Mouse (Mus musculus) heart, embryonic 15.5 days (tissue): Measurements from ENCODE around the gene Prr12. TPM values are rescaled to one million over a fixed set of nuclear protein-coding genes. Genes with fewer than 3 reads are reported as not detected.
"Not testable (repeated sequence)": the region's sequence is repeated elsewhere in the genome, so short reads cannot be mapped to it uniquely, and the experiment has no call there.

Experiments used
- ATAC-seq: fragments of 200-750 bp; cut with Nextera tagmentation; replicated peaks from 2 replicates; pipeline ENCODE4 v1.8.0; 2017; ENCODE audit warnings: low read depth, moderate TSS enrichment; ENCODE audit not compliant: insufficient number of reproducible peaks, insufficient read depth, low FRiP score
- H3K27ac ChIP-seq: fragments of 300-500 bp; sonication (generic); 2 replicates; pipeline ENCODE4 v1.5.1; 2015; ENCODE audit warnings: mild to moderate bottlenecking, inconsistent platforms
- H3K27me3 ChIP-seq: fragments of 300-500 bp; sonication (generic); 2 replicates; pipeline ENCODE4 v1.6.1; 2015; ENCODE audit warnings: inconsistent platforms
- H3K36me3 ChIP-seq: fragments of 300-500 bp; sonication (generic); 2 replicates; pipeline ENCODE4 v1.6.1; 2015; ENCODE audit warnings: mild to moderate bottlenecking, inconsistent platforms
- H3K4me1 ChIP-seq: fragments of 300-500 bp; sonication (generic); replicated peaks from 2 replicates; pipeline ENCODE4 v1.6.1; 2015; ENCODE audit warnings: inconsistent platforms
- H3K4me2 ChIP-seq: fragments of 300-500 bp; sonication (generic); 2 replicates; pipeline ENCODE4 v1.6.1; 2015; ENCODE audit warnings: inconsistent platforms, mild to moderate bottlenecking, moderate library complexity
- H3K4me3 ChIP-seq: fragments of 300-500 bp; sonication (generic); 2 replicates; pipeline ENCODE4 v1.5.1; 2015; ENCODE audit warnings: mild to moderate bottlenecking, inconsistent platforms
- H3K9ac ChIP-seq: fragments of 300-500 bp; sonication (generic); 2 replicates; pipeline ENCODE4 v1.6.1; 2015; ENCODE audit warnings: mild to moderate bottlenecking, inconsistent platforms
- H3K9me3 ChIP-seq: fragments of 300-500 bp; sonication (generic); replicated peaks from 2 replicates; pipeline ENCODE4 v1.6.1; 2016; ENCODE audit warnings: inconsistent platforms
- WGBS: fragments of 180-500 bp; shearing (Covaris S2); methylation state at CpG from one replicate; pipeline ENCODE4 v1.1.7; 2015; ENCODE audit warnings: mixed read lengths; 5-methylcytosine and 5-hydroxymethylcytosine counted together
- polyA plus RNA-seq: library from polyadenylated mRNA; unstranded; fragments of >200 nt; fragmentation: Nextera tagmentation; extraction: Ambion mirVana; gene quantifications from 2 replicates; pipeline ENCODE4 v1.2.1, GENCODE M21; 2015

The Prr12 gene
- polyA plus RNA-seq, 1 experiment from 2014 or later, result 5.0 TPM

DNA sequence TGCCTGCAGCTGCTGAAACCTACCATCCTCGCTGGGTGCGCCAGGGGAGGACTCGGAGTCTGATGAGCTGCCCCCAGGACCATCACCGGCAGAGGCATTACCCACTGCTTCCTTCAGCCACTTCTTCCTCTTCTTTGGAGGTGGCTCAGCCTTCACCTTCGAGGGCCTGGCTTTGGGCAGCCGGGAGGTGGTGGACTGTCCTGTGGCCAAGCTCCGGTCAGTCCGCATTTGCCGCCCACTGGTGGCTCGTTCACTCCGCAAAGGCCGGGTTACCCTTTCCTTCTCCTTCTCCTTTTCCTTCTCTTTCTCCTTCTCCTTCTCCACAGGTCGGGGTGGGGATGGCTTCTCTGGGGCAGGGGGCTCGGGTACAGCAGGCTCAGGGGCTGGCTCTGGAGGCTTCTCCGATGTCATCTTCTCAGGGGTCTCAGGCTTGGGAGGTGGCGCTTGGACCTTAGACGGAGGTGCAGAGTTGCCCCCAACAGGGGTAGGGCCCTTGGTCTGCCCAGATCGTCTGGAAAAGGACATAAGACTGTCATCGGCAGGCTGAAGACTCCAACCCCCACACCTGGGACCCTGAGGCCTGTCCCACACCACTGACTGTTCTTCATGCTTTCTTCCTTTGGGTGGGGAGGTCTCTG, 18.8 kb downstream of the Prr12 start:
- Histone ChIP-seq H3K9ac (no peak overlapping the region), H3K4me1 (no peaks in the 10 kb centered on the region), H3K9me3 (no peaks in the 10 kb centered on the region), H3K27ac (no peak overlapping the region), H3K4me2 (no peak overlapping the region), H3K4me3 (no peak overlapping the region), H3K27me3 (no peaks in the 10 kb centered on the region), H3K36me3 (peaks cover 95% of the 10 kb centered on the region)
- no peak for ATAC-seq
- 92% methylated on average over 19 of the region's 19 CpGs for WGBS

DNA sequence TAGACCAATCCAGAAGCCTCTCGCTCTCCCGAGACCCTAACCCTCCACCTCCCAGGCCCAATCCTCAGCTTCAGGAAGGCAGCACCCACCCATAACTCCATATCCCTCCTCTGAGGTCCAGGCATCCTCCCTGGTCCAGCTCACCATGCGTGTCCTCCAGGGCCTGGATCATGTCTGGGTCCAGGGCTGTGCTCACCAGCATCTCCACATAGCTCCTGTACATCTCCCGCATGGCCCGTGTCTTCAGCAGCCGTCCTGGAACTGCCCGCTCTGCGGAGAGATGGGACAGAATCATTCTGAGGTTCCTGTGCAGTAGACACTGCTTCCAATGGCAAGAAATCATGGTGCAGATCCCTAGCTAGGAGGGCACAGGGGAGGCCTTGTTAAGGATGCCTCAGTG, 21.8 kb downstream of the Prr12 start:
- Histone ChIP-seq H3K9me3 (no peaks in the 10 kb centered on the region), H3K4me3 (no peak overlapping the region), H3K27ac (no peak overlapping the region), H3K9ac (no peak overlapping the region), H3K4me2 (no peak overlapping the region), H3K4me1 (no peaks in the 10 kb centered on the region), H3K27me3 (no peaks in the 10 kb centered on the region), H3K36me3 (peaks cover 89% of the 10 kb centered on the region)
- WGBS, result 97% methylated on average over 8 of the region's 8 CpGs
- ATAC-seq, result no peak

DNA sequence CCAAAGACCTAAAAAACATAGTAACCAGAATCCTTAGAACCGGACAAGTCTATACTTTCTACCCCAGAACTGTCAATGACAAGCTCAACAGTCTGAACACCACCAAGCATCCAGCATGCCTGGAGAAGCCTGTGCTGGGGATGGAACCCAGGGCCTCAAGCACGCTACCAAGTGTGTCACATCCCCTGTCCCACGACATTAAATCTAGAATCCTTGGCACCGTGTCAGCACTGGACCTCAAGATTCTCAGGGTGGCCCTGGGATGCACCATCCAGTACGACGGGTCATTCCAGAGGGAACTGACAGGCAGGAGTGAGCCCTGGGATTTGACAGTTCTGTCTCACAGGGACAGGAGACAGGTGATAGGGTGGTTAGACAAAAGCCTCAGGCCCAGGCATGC, 22.7 kb downstream of the Prr12 start:
- ATAC-seq, result no peak
- Histone ChIP-seq H3K27ac (no peak overlapping the region), H3K9ac (no peak overlapping the region), H3K36me3 (peaks cover 81% of the 10 kb centered on the region), H3K4me3 (no peak overlapping the region), H3K4me2 (no peak overlapping the region), H3K27me3 (no peaks in the 10 kb centered on the region), H3K9me3 (no peaks in the 10 kb centered on the region), H3K4me1 (no peaks in the 10 kb centered on the region)
- 86% methylated on average over 6 of the region's 6 CpGs for WGBS

DNA sequence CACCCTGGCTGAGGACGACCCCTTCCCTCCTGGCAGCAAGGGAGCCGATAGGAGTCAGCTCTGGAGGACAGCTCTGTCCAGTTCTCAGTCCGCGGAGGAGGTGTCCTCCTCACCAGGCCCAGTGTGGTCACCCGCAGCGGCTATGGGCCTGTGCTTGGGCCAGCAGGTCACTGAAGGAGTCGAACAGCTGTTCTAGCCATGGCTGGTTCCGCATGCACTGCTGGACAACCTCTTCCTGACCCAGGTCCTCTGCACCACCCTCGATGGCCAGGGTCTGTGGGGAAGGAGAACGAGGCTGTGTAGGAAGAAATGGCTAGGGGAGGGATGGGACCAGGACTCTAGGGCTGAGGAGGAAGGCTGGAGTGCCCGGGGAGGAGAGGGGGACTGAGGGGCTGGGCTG, 24.3 kb downstream of the Prr12 start:
- 90% methylated on average over 11 of the region's 11 CpGs for WGBS
- no peaks in the 10 kb centered on the region for H3K9me3 ChIP-seq

DNA sequence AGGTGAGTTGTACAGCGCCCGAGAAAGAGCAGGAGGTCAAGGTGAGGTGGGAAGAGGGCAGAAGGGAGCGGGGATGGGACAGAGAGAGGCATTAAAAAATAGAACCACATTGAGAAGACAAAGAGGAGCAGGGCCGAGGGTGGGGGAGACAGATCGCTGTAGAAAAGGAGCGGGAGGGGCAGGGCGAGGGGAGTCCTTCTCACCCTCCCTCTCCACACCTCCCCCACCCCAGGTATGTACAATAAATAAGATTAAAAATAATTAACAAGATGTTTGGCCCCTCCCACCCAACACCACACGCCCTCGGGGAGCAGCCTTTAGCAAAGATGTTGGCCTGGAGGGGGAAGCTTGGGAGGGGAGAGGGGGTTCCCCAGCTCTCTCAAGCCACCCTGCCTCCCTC, 24.9 kb downstream of the Prr12 start:
- H3K27me3 ChIP-seq, result no peaks in the 10 kb centered on the region
- H3K4me2 ChIP-seq, result no peak overlapping the region
- ATAC-seq, result no peak
- no peak overlapping the region for H3K4me3 ChIP-seq
- H3K36me3 ChIP-seq, result peaks cover 58% of the 10 kb centered on the region
- no peak overlapping the region for H3K9ac ChIP-seq
- WGBS, result 91% methylated on average over 9 of the region's 9 CpGs
- no peaks in the 10 kb centered on the region for H3K9me3 ChIP-seq
- H3K4me1 ChIP-seq, result no peaks in the 10 kb centered on the region
- no peak overlapping the region for H3K27ac ChIP-seq

More for the DNA sequence above, 24.3 kb downstream of the Prr12 start:
- no peak for ATAC-seq
- no peaks in the 10 kb centered on the region for H3K27me3 ChIP-seq
- H3K36me3 ChIP-seq, result peaks cover 64% of the 10 kb centered on the region
- H3K4me2 ChIP-seq, result no peak overlapping the region
- H3K27ac ChIP-seq, result no peak overlapping the region
- no peaks in the 10 kb centered on the region for H3K4me1 ChIP-seq
- H3K4me3 ChIP-seq, result no peak overlapping the region
- H3K9ac ChIP-seq, result no peak overlapping the region

DNA sequence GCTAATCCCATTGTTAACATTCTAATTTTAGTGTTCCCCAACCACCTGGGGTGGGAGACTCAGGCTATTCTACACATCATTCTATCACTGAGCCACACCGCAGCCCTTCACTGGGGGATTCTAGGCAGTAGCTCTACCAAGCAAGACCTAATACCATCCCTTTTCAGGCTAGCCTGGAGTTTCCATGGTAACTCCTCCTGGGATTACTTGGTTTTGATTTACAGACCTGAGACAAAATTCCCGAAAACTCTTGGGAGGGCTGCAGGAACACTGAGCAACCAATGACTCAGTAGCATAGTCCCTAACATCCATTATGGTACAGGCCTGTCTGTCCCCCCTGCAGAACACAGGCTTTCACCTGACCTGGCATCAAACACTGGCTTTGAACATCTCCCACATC, 26.4 kb downstream of the Prr12 start:
- H3K27me3 ChIP-seq, result no peaks in the 10 kb centered on the region
- no peaks in the 10 kb centered on the region for H3K4me1 ChIP-seq
- H3K27ac ChIP-seq, result no peak overlapping the region
- H3K9ac ChIP-seq, result no peak overlapping the region
- H3K9me3 ChIP-seq, result no peaks in the 10 kb centered on the region
- WGBS, result 78% methylated on average over 2 of the region's 2 CpGs
- H3K4me3 ChIP-seq, result no peak overlapping the region
- H3K36me3 ChIP-seq, result peaks cover 45% of the 10 kb centered on the region
- no peak overlapping the region for H3K4me2 ChIP-seq
- no peak for ATAC-seq

DNA sequence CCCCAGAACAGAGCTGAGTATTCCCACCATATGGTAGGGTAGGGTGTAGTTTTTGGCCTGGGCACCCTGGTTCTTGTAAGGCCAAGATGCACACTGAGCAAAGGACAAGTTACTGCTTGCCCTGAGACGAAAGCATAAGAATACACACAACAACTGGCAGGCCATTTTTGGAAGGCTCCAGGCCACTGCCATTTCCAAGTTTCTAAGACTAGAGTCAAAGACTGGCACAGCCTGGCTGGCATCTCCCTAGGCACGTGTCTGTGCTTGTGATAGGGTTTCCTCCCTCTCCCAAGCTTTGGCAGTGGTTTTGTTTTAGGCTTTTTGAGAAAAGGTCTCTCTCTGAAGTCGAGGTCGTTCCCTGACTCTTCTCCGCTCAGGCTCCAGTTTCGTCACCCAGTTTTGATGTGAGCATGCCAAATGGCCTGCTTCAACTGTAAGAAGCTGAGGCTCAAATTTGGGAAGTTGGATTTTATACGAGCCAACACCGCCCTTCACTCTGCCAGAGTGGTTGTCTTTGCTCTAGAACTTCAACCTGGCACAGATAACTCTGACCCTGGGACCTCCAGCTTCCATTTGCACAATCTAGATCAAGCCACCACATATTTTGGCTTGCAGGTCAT, 27.0 kb downstream of the Prr12 start:
- H3K27me3 ChIP-seq, result no peaks in the 10 kb centered on the region
- H3K4me1 ChIP-seq, result no peaks in the 10 kb centered on the region
- peaks cover 45% of the 10 kb centered on the region for H3K36me3 ChIP-seq
- H3K27ac ChIP-seq, result no peak overlapping the region
- no peak overlapping the region for H3K9ac ChIP-seq
- no peak overlapping the region for H3K4me3 ChIP-seq
- H3K9me3 ChIP-seq, result no peaks in the 10 kb centered on the region
- ATAC-seq, result no peak
- H3K4me2 ChIP-seq, result no peak overlapping the region
- WGBS, result 72% methylated on average over 8 of the region's 8 CpGs

DNA sequence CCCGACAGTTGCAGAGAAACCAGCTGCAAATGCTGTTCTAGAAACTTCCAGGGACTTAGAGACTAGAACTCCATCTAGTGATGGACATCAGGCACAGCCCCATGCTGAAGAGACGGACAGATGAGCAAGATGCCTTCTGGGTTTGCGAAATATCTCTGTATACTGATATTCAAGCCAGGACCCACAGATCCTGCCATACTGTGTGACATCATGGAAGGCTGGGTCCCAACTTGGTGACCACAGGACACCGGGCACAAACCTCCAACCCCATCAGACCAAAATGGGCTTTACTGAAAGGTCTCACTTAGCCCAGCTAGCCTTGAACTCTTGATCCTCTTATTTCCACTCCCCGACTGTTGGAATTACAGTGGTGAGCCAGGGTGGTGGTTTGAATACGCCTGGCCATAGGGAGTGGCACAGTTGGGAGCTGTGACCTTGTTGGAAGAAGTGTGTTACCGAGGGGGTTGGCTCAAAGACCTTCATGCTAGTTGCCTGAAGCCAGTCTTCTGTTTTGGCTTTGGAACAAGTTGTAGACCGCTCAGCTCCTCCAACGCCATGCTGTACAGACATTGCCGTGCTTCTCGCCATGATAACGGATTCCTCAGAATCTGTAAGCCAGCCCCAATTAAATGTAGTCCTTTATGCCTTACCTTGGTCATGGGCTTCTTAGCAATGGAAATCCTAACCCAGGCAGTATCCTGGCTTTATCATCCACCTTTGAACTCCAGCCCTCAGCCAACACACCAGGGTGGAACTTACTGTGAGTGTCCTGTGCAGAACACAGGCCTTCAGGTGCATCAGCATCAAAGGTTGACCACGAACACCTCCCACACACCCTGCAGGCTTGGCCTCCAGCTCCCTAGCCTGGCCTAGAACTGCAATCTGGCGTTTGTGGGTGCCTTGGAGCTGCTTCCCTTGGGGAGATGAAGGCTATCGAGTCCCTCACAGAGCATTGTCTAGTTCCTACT, 28.1 kb downstream of the Prr12 start:
- 80% methylated on average over 15 of the region's 15 CpGs for WGBS
- Histone ChIP-seq H3K27ac (no peak overlapping the region), H3K27me3 (no peaks in the 10 kb centered on the region), H3K9ac (no peak overlapping the region), H3K36me3 (peaks cover 36% of the 10 kb centered on the region), H3K4me3 (no peak overlapping the region), H3K9me3 (no peaks in the 10 kb centered on the region), H3K4me1 (peaks cover 7% of the 10 kb centered on the region; the same call in 1 of the 2 replicates), H3K4me2 (no peak overlapping the region)
- no peak for ATAC-seq

DNA sequence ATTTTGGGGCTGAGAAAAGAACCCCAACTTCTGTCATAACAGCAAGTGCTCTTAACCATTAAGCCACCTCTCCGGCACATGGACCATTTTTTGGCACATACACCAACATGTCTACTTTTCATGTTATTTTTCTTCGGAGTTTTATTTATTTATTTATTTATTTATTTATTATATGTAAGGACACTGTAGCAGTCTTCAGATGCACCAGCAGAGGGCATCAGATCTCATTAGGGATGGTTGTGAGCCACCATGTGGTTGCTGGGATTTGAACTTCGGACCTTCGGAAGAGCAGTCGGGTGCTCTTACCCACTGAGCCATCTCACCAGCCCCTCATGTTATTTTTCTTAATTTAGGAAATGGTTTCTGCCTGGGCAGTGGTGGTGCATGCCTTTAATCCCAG, 29.0 kb downstream of the Prr12 start:
- H3K9me3 ChIP-seq, H3K27ac ChIP-seq, H3K27me3 ChIP-seq, H3K4me3 ChIP-seq, H3K9ac ChIP-seq, ATAC-seq, H3K4me2 ChIP-seq: not testable (repeated sequence)
- 75% methylated on average over 5 of the region's 5 CpGs for WGBS
- peaks cover 14% of the 10 kb centered on the region for H3K4me1 ChIP-seq
- H3K36me3 ChIP-seq, result peaks cover 29% of the 10 kb centered on the region

DNA sequence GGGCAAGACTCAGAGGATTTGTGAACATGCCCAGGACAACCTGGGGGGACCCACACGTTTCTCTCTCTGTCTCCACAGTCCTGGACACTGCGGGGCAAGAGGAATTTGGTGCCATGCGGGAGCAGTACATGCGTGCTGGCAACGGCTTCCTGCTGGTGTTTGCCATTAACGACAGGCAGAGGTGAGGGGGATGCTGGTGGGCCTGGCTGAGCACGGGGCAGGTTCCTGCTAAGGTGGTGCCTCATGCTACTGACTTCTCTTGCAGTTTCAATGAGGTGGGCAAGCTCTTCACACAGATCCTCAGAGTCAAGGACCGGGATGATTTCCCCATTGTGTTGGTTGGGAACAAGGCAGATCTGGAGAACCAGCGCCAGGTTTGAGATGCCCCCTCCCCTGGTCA, 32.5 kb downstream of the Prr12 start:
- no peak overlapping the region; the same call in 1 of the 2 replicates for H3K4me2 ChIP-seq
- no peak overlapping the region for H3K27ac ChIP-seq
- H3K9me3 ChIP-seq, result no peaks in the 10 kb centered on the region
- H3K9ac ChIP-seq, result no peak overlapping the region
- H3K36me3 ChIP-seq, result 0 out of 2 replicates have a peak, but pooled peaks cover 9% of the 10 kb centered on the region
- 77% methylated on average over 9 of the region's 9 CpGs for WGBS
- no peak overlapping the region for H3K4me3 ChIP-seq
- no peak for ATAC-seq
- peaks cover 20% of the 10 kb centered on the region for H3K4me1 ChIP-seq
- no peaks in the 10 kb centered on the region for H3K27me3 ChIP-seq

DNA sequence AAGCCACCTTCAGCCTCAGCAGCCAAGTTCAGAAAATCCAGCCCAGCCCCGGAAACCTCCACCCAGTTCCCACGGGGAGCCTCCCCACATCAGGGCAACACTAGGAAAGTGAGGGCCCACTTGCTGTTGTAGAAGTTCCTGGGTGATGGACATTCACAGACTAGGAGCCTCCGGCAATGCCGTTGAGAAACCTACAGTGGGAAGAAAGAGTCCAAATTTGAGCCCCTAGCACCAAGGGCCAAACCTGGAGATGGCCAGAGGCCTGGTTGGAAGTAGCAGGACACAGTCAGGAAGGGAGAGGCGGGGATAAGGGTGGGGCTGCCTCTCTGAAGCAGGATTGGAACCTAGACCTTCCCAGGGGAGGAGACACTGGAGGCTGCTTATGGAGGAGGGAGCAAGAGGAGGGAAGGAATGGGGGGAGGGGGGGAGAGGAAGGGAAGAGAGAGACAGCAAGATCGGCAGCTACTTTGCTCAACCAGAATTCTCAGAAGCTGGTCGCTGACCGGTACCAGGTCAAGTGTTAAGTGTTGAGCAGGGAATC, 33.6 kb downstream of the Prr12 start:
- peak overlapping the region; percentile 76; the same call in 1 of the 2 replicates for H3K9ac ChIP-seq
- no peak for ATAC-seq
- H3K27ac ChIP-seq, result peak overlapping the region; percentile 100
- peak overlapping the region; percentile 69 for H3K4me2 ChIP-seq
- peak overlapping the region; percentile 94 for H3K4me3 ChIP-seq
- no peaks in the 10 kb centered on the region for H3K27me3 ChIP-seq
- H3K9me3 ChIP-seq, result no peaks in the 10 kb centered on the region
- 23% methylated on average over 8 of the region's 8 CpGs for WGBS
- peaks cover 30% of the 10 kb centered on the region for H3K4me1 ChIP-seq
- H3K36me3 ChIP-seq, result 0 out of 2 replicates have a peak, but pooled peaks cover 9% of the 10 kb centered on the region
